Mouse (Mus musculus) heart, embryonic 11.5 days (tissue): Measurements from ENCODE around the gene Trpm5. TPM values are rescaled to one million over a fixed set of nuclear protein-coding genes. Genes with fewer than 3 reads are reported as not detected.

Experiments
- ATAC-seq: fragments of 200-750 bp; cut with Nextera tagmentation; replicated peaks from 2 replicates; pipeline ENCODE4 v1.8.0; 2017; ENCODE audit warnings: moderate library complexity; ENCODE audit not compliant: insufficient number of reproducible peaks, low FRiP score, low TSS enrichment
- H3K27ac ChIP-seq: fragments of 300-500 bp; sonication (generic); 2 replicates; pipeline ENCODE4 v1.5.1; 2014; ENCODE audit warnings: mild to moderate bottlenecking, low read depth, low read length
- H3K27me3 ChIP-seq: fragments of 300-500 bp; sonication (generic); 2 replicates; pipeline ENCODE4 v1.6.1; 2014; ENCODE audit warnings: mild to moderate bottlenecking, low read length, mixed read lengths; ENCODE audit not compliant: control insufficient read depth, insufficient read depth
- H3K36me3 ChIP-seq: fragments of 300-500 bp; sonication (generic); 2 replicates; pipeline ENCODE4 v1.6.1; 2014; ENCODE audit warnings: mild to moderate bottlenecking, low read length, moderate library complexity, mixed read lengths; ENCODE audit not compliant: control insufficient read depth, insufficient read depth
- H3K4me1 ChIP-seq: fragments of 300-500 bp; sonication (generic); 2 replicates; pipeline ENCODE4 v1.6.1; 2014; ENCODE audit warnings: low read length; ENCODE audit not compliant: control insufficient read depth, insufficient read depth
- H3K4me2 ChIP-seq: fragments of 300-500 bp; sonication (generic); 2 replicates; pipeline ENCODE4 v1.6.1; 2014; ENCODE audit warnings: mild to moderate bottlenecking, moderate library complexity
- H3K4me3 ChIP-seq: fragments of 300-500 bp; sonication (generic); 2 replicates; pipeline ENCODE4 v1.5.1; 2014; ENCODE audit warnings: low read depth, low read length
- H3K9ac ChIP-seq: fragments of 300-500 bp; sonication (generic); 2 replicates; pipeline ENCODE4 v1.6.1; 2014; ENCODE audit warnings: mild to moderate bottlenecking, low read depth, low read length, moderate library complexity
- H3K9me3 ChIP-seq: fragments of 300-500 bp; sonication (generic); replicated peaks from 2 replicates; pipeline ENCODE4 v1.6.1; 2016; ENCODE audit warnings: low read length; ENCODE audit not compliant: control insufficient read depth
- WGBS: fragments of 180-500 bp; shearing (Covaris S2); extraction: QIAGEN DNeasy Blood & Tissue Kit; methylation state at CpG from one replicate; pipeline ENCODE4 v1.1.7; 2014; ENCODE audit not compliant: insufficient replicate concordance; 5-methylcytosine and 5-hydroxymethylcytosine counted together
- polyA plus RNA-seq: library from polyadenylated mRNA; unstranded; fragments of >200 nt; fragmentation: Nextera tagmentation; extraction: Ambion mirVana; gene quantifications from 2 replicates; pipeline ENCODE4 v1.2.1, GENCODE M21; 2014

The Trpm5 gene
- polyA plus RNA-seq, 1 experiment from 2014 or later, result 2.4 TPM

- Histone ChIP-seq H3K36me3 (no peaks in the 10 kb centered on the region), H3K9ac (no peak overlapping the region)
- no peak for ATAC-seq
Measured at GRCm38 (mm10) chr7:143044826-143045206, 49.6 kb downstream of the Trpm5 start.

GRCm38 (mm10) chr7:143044049-143044825 is 50.2 kb downstream of the Trpm5 start:
- ATAC-seq, result no peak
- no peak overlapping the region for H3K4me2 ChIP-seq
- no peak overlapping the region for H3K4me3 ChIP-seq
- no peak overlapping the region for H3K9ac ChIP-seq
- no peaks in the 10 kb centered on the region for H3K36me3 ChIP-seq
- no peak overlapping the region for H3K27ac ChIP-seq
- WGBS, result 84% methylated on average over 2 of the region's 2 CpGs
- peaks cover 15% of the 10 kb centered on the region for H3K4me1 ChIP-seq
- H3K27me3 ChIP-seq, result no peaks in the 10 kb centered on the region
- 0 out of 2 replicates have a peak, but pooled peaks cover 2% of the 10 kb centered on the region for H3K9me3 ChIP-seq

More at GRCm38 (mm10) chr7:143044826-143045206, 49.6 kb downstream of the Trpm5 start:
- no peak overlapping the region for H3K27ac ChIP-seq
- H3K4me1 ChIP-seq, result peaks cover 17% of the 10 kb centered on the region
- no peaks in the 10 kb centered on the region for H3K27me3 ChIP-seq
- 0 out of 2 replicates have a peak, but pooled peaks cover 2% of the 10 kb centered on the region for H3K9me3 ChIP-seq
- H3K4me3 ChIP-seq, result no peak overlapping the region
- H3K4me2 ChIP-seq, result no peak overlapping the region

- 59% methylated on average over 3 of the region's 3 CpGs for WGBS
- Histone ChIP-seq H3K36me3 (no peaks in the 10 kb centered on the region), H3K9ac (no peak overlapping the region), H3K27ac (peak overlapping the region; percentile 47), H3K4me2 (no peak overlapping the region), H3K27me3 (no peaks in the 10 kb centered on the region), H3K4me3 (no peak overlapping the region), H3K9me3 (0 out of 2 replicates have a peak, but pooled peaks cover 2% of the 10 kb centered on the region), H3K4me1 (peaks cover 15% of the 10 kb centered on the region)
- no peak for ATAC-seq
Measured at GRCm38 (mm10) chr7:143042897-143043300, 51.5 kb downstream of the Trpm5 start.

GRCm38 (mm10) chr7:143042089-143042488 is 52.4 kb downstream of the Trpm5 start:
- Histone ChIP-seq H3K36me3 (no peaks in the 10 kb centered on the region), H3K9me3 (0 out of 2 replicates have a peak, but pooled peaks cover 2% of the 10 kb centered on the region), H3K27me3 (no peaks in the 10 kb centered on the region), H3K4me3 (no peak overlapping the region), H3K9ac (no peak overlapping the region), H3K27ac (peak overlapping the region; percentile 70), H3K4me1 (peaks cover 15% of the 10 kb centered on the region), H3K4me2 (no peak overlapping the region)
- ATAC-seq, result peak; percentile 65
- 48% methylated on average over 3 of the region's 3 CpGs for WGBS

GRCm38 (mm10) chr7:143041138-143041822 is 53.2 kb downstream of the Trpm5 start:
- Histone ChIP-seq H3K4me1 (peaks cover 15% of the 10 kb centered on the region), H3K27ac (peak overlapping the region; percentile 70), H3K9me3 (0 out of 2 replicates have a peak, but pooled peaks cover 2% of the 10 kb centered on the region), H3K4me3 (no peak overlapping the region), H3K4me2 (no peak overlapping the region), H3K27me3 (no peaks in the 10 kb centered on the region), H3K36me3 (no peaks in the 10 kb centered on the region), H3K9ac (no peak overlapping the region; the same call in 1 of the 2 replicates)
- ATAC-seq, result no peak
- 70% methylated on average over 3 of the region's 3 CpGs for WGBS

- H3K27ac ChIP-seq, result no peak overlapping the region
- 91% methylated on average over 3 of the region's 3 CpGs for WGBS
Measured at GRCm38 (mm10) chr7:143040561-143040960, 53.9 kb downstream of the Trpm5 start.

GRCm38 (mm10) chr7:143038174-143038931 is 56.1 kb downstream of the Trpm5 start:
- H3K9me3 ChIP-seq, result no peaks in the 10 kb centered on the region
- H3K4me3 ChIP-seq, result no peak overlapping the region
- H3K4me2 ChIP-seq, result no peak overlapping the region
- H3K9ac ChIP-seq, result no peak overlapping the region
- peaks cover 15% of the 10 kb centered on the region for H3K4me1 ChIP-seq
- WGBS, result 82% methylated on average over 3 of the region's 3 CpGs
- H3K36me3 ChIP-seq, result no peaks in the 10 kb centered on the region
- no peak overlapping the region for H3K27ac ChIP-seq
- no peak for ATAC-seq
- no peaks in the 10 kb centered on the region for H3K27me3 ChIP-seq

More at GRCm38 (mm10) chr7:143040561-143040960, 53.9 kb downstream of the Trpm5 start:
- H3K27me3 ChIP-seq, result no peaks in the 10 kb centered on the region
- no peak overlapping the region for H3K9ac ChIP-seq
- ATAC-seq, result no peak
- H3K4me3 ChIP-seq, result no peak overlapping the region
- no peak overlapping the region for H3K4me2 ChIP-seq
- 0 out of 2 replicates have a peak, but pooled peaks cover 2% of the 10 kb centered on the region for H3K9me3 ChIP-seq
- H3K4me1 ChIP-seq, result peaks cover 15% of the 10 kb centered on the region
- no peaks in the 10 kb centered on the region for H3K36me3 ChIP-seq

- Histone ChIP-seq H3K27me3 (no peaks in the 10 kb centered on the region), H3K4me2 (no peak overlapping the region), H3K27ac (no peak overlapping the region), H3K36me3 (no peaks in the 10 kb centered on the region), H3K4me3 (no peak overlapping the region), H3K9me3 (no peaks in the 10 kb centered on the region), H3K4me1 (peaks cover 12% of the 10 kb centered on the region), H3K9ac (no peak overlapping the region)
- no peak for ATAC-seq
- 83% methylated on average over 4 of the region's 4 CpGs for WGBS
Measured at GRCm38 (mm10) chr7:143037306-143037705, 57.1 kb downstream of the Trpm5 start.
